Mouse (Mus musculus) frontal cortex, postnatal 14 days (tissue): Measurements from ENCODE around the gene Ptprd.

Experiments used
- DNase-seq, 2 experiments: peaks; one replicate each; pipeline ENCODE4 v3.0.0; 2022; ENCODE audit warnings: low spot score in 2 of 2

Ptprd gene

GRCm38 (mm10) chr4:76652971-76653370 is 1558.8 kb downstream of the Ptprd start:
- DNase-seq: no peak

DNA sequence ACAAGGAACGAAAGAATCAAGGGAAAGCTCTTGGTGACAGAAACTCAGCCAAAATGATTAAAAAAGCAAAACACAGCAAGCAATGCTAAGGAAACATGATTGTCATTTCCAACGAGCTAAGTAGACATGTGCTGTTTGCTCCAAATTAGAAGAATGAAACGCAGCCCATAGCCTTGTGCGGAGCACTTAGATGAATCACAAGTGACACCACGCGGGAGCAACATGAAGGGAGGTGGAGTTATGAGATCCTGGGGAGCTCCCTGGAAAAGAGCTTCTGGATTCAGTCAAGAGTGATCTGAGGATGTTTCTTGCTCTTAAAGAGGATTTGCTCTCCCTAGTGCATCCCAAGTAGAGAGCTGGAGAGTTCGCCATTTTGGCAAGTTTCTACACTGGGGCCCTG is 1590.0 kb downstream of the Ptprd start:
- no peak for DNase-seq

DNA sequence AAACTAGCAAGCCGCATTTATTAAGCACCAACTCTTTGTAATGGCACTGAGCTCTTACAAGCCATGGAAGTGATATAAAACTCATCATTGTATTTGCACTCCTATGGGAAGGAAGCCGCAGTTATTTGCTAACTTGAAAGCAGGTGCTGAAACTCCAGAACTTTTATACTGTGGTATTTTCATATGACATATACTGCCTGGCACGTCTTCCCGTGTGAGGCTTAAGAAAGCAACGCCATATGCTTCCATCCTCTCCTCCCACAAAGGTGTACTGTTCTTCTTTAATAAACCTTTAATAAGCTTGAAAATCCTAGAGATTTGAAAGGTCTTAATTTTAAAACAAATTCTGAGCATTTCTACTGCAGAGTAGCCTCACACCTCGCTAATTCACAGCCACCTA is 1595.1 kb downstream of the Ptprd start:
- DNase-seq: no peak

DNA sequence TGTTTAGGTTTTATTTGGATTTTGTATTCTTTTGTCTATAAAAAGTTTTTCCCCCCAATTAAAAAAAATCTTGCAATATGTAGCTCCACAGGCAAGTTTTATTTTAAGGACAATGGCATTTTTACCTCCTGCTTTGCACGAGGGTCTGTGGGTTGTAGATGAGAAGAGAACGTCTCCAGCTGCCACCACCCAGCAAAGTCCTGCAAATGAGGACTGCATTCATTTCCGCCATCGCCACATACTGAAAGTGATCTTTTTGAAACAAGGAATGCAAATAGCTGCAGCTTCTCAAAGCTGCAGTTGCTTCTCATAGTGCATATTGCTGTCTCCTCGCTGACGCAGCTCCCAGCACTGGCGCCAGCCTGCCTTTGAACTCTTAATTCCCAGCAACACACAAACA is 1603.5 kb downstream of the Ptprd start:
- no peak for DNase-seq

- DNase-seq: no peak
Measured at GRCm38 (mm10) chr4:76606808-76607207, 1605.0 kb downstream of the Ptprd start.

GRCm38 (mm10) chr4:76590722-76591121 is 1621.0 kb downstream of the Ptprd start:
- no peak for DNase-seq

DNA sequence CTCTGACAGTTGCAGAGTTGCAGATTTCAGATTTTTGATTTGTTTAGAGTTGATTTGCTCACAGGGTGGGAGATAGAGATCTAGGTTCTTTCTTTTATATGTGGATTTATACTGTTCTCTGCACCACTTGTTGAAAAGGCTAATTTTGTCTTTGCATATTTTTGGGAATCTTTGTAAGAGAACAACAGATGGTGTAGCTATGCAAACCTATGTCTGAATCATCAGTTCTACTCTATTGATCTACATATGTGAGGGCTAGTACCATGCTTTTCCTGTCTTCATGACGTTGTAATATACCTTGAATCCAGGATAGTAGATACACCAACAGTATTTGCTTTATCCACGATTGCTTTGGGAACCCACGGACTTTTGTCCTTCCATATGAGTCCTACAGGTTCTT is 1628.7 kb downstream of the Ptprd start:
- DNase-seq: no peak

DNA sequence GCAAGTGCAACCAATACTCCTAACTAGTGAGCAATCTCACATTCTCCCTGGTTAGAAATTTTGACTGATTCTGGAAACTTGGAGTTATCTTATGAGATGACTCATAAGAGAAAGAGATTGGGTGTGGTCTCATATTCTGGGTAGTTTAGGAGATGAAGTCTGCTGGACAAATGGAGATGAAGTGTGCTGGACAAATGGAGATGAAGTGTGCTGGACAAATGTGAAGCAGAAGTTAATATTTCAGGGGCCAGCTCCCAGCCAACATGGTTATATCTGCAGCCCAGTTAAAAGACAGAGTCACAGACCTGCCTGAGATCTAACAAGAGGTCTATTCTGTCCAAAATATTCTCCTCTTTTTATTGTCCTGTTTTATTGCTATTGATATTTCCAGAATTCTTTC is 1645.8 kb downstream of the Ptprd start:
- DNase-seq: no peak

DNA sequence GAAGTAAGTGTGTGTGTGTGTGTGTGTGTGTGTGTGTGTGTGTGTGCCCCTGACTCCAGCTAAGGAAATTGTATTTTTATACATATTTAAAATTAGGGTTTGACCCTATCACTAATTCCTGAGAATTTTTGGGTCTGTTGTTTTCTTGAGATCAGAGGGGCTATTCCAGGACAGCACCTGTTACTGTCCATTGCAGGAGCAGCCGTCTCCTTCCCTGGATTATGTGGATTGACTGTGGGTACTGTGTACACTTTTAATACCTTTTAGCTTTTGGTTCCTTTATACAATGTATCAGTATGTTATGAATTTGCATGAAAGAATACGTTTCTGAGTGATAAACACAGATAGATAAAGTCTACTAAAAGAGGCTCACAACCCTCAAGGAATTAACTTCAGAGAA is 1670.0 kb downstream of the Ptprd start:
- no peak for DNase-seq

- no peak for DNase-seq
Measured at GRCm38 (mm10) chr4:76532926-76533325, 1678.8 kb downstream of the Ptprd start.

DNA sequence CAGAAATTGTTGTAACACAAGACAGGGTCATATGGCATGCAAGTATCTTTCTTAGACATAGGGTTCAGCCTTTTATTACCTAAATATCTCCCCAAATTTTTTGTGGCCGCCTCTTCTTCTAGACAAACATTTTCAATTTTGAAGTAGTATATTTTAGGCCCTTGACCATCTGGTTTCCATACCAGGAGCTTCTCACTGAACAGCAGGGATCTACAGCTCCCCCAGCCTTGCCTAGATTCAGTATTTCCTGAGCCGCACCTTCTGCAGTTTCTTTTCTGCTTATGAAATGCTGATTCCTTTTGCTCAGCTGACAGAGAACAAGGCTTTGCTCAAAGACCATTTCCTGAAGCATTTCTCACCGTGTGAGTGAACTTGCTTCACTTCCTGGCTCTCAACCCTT is 1686.5 kb downstream of the Ptprd start:
- DNase-seq: peak in 1 of 2 experiments; percentile 14

GRCm38 (mm10) chr4:76503279-76503601 is 1708.5 kb downstream of the Ptprd start:
- no peak for DNase-seq

DNA sequence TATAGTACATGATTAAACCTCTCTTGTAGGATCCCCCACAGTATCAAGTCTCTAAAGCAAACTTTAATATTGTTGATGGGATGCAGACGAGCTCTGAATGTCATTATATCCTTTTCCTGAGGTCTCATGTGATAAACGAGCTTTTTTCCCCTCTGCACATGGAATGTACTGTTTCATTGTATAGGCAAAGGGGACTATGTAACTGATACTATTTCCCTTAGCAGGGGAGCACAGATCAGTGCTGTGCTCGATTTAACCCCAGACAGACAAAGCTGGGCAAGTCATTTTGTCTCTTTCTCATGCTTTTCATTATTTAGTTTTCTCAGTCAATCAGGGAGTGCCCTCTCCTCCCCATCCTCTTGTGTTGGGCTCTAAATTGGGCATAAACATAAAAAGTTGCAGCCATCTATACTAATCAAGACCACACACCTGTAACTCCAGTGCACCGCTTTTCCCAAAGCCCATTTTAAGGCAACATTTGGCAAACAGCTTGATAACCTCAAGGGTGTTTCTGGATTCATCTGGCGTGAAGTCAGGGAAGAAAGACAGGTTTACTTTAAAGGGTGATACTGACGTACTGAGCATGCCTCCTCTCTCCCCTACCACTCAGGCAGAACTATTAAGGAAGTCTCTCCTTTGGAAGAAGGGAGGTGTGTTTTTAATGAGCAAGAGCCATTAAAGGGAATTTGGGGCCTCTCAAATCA is 1709.0 kb downstream of the Ptprd start:
- DNase-seq: no peak

GRCm38 (mm10) chr4:76485848-76486247 is 1725.9 kb downstream of the Ptprd start:
- no peak for DNase-seq

DNA sequence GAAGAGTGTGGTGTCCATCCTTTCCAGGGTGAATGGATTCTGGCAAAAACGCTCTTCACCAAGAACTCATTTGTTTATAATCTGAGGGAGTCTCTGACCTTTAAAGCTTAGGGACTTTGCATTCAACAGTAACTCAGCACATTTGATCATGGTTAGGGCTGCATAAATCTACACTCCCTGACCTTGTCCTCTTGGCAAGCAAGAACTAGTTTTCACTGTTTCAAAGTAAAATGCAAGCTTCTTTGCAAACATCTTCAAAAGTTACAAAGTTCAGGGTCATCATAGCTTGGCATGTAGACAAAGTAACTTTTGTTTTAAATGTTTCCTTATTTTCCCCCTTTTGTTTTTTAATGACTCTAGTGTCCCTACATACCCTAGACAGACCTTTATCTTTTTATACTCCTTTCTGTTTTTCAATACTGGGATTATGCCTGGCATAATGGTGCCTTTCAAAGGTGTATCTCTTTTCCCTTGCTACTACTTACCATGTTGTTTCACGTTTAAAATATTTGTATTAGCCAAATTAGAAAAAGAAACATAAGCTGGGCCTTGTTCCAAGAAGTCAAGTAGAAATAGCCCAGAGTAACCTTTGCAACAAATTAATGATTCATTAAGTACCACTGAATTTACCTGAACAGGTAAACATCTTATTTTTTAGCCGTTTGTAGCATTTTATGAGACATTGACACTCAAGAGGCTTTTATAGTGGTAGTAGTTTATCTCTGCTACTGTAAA is 1743.2 kb downstream of the Ptprd start:
- DNase-seq: no peak

- DNase-seq: no peak
Measured at GRCm38 (mm10) chr4:76464682-76465081, 1747.1 kb downstream of the Ptprd start.

GRCm38 (mm10) chr4:76461336-76461735 is 1750.4 kb downstream of the Ptprd start:
- no peak for DNase-seq

DNA sequence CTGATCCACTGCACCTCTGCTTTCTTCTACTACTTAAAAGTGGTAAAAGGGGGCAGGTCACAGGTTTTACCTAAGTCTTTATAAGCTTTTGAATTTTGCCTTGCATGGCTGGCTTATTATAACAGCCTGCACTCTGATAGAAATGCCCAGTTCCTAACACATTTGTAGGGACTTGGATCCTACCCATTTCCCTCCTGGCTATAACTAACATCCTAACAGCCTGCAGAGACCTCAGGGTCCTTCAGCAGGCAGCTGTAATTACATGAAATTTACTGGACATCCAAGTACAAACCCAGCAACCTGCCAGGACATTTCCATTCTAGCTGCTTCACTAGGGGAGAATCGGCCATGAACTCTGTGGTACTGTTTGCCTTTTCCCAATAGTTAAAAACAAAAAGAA is 1751.2 kb downstream of the Ptprd start:
- DNase-seq: no peak

DNA sequence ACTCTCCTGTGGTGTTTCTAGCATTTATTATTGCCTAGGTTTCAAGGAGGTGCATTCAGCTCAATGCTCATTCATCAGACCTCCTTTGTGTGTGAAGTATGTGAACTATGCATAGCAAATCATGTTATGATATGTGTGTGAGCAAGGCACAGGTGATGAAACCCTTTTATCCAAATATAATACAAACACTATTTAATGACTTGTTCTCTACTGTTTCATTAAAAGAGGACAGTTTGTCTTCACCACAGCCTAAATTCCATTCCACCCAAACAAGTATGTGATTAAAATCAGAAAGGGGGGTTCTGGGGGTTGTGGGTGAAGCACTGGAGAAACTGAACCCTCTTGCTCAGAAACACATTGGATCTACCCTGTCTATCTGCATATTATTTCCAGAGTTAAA is 1752.1 kb downstream of the Ptprd start:
- DNase-seq: no peak

DNA sequence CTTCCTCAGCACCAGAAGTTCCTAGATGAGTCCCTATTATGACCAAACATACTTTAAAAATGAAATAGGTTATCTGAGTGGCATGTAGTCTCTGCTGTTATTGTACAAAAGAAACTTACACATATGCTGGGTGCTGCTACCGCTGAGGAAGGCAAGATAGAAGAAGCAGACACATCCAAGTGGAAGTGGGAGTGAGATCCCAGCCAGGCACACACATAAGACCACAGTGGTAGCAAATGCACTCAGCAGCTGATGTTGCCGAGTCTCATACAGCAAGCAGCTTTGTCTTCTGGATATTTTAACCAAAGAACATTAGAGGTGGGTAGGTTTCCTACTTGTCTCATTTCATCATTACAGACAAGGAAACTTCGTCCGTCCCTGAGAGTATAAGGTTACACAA is 1759.5 kb downstream of the Ptprd start:
- DNase-seq: no peak

DNA sequence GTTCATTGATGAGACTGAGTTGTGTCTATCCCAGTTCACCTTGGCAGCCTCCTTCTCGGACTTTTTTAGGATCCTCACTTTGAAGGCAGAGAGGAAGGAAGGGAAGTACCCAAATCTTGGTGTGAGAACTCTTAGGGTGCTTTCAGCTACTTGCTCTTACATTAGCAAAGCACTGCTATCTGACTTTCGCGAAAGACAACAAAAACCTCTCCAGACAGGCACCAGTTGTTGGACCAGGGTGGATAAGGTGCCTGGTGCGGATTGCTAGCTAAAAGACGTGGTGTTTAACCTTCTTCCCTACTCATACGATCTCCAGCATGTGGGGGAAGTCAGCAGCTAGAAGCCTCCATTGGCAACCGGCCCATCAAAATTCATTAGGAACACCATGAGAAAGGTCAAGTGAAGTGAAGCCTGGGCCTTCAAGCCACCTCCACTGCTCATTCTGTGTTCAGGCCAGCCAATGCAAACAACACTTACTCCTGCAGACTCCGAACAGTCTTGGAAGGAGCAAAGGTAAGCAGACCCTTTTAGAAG is 1760.7 kb downstream of the Ptprd start:
- peak in 1 of 2 experiments; percentile 12 for DNase-seq

GRCm38 (mm10) chr4:76450351-76451018 is 1761.3 kb downstream of the Ptprd start:
- peak; percentile 27 to 39 for DNase-seq
